Mouse (Mus musculus): ENCODE measurements at regions not wholly inside any gene's neighbourhood (a gene's known extent, or its start where the extent isn't known, plus 50 kb on each side); places are given as distances from the start of the nearest gene placed in this dataset.
A peak's percentile ranks its signal among the peaks of the same experiment; 100 is the strongest.

DNA sequence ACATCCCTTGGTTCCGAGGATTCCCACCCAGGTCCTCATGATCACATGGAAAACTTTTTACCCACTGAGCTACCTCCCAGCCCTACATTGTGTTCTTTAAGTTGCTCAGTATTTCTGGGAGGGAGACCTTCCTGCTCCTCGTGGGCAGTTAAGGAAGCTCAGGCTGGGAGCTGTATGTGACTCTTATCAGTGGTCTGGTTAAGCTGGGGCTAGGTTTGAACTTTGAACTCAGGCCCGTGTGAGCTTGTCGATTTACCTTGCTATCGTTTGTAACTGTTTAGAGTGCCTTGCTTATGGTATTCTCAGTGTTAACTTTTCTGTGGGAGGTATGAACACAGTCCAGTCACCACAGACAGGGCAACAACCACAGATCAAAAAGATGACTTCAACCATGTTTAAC, 68.4 kb upstream of the Tpm1 start:
- DNase-seq (ENCODE audit: inconsistent ontology term): no peak

DNA sequence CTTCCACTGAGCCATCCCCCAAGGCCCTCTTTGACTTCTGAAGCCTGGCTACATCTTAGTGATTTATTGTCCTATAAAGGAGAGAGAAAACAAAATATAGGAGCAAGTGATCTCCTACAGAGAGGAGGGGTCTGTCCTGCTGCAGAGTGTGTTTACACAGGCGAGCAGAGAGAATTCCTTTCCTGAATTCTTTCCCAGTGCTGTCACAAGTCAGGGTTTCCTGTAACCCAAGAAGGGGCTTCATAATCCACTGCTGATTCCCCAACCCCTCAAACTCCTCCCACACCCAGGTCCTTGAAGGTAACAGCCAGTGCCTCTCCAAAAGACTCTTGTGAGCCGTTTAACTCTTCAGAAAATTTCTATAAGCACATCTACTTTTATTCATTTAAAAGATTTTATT, 66.8 kb upstream of the Tpm1 start:
- DNase-seq (ENCODE audit: inconsistent ontology term): no peak

DNA sequence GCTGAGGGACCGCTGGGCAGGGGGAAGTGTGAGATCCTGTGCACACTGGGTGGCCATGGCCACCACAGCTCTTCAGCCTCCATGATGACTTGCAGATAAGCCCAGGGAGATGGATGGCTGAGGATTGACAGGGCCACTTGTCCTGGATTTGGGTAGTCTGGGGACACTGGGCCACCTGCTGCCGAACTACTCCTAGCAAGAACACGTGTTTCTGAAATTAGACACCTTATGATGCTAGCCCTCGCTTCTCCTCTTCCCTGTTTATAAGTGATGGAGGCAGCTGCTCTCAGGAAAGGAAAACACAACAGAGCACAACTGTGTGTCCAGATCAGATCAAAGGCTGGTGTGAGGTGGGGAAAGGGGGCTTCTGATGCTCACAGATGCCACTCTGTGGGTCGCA, 64.9 kb upstream of the Tpm1 start:
- no peak for DNase-seq (ENCODE audit: inconsistent ontology term)

DNA sequence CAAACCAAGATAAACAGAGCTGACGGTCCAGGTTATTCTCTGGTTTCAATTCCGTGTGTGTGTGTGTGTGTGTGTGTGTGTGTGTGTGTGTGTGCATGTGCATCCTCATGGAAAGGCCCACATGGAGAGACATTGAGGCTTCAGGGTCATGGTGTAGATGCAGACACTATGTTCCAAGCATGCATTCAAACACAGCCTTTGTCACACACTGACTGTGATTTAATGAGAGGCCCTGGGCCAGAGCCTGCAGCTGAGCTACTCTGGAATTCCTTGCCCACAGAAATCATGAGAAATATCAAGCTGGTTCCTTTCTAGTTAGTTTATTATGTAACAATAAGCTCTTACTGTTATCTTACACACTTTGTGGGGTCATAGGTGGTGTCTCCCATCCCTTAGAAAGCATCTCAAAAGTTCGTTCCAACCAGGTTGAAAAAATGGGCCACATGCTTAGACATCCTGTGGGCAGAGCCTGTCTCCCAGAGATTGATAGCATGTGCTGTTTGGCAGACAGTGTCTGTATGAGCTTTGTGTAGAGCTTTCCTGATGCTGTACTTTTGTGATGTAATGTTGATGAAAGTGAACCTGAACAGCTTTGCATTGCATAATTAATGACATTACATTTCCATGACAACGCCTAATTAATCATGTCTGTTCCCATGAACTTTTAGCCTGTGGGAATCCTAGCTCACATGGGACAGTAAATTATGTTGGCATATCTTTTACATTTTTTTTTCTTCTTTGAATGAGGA, 62.8 kb upstream of the Tpm1 start:
- peak; percentile 54 for DNase-seq (ENCODE audit: inconsistent ontology term)

DNA sequence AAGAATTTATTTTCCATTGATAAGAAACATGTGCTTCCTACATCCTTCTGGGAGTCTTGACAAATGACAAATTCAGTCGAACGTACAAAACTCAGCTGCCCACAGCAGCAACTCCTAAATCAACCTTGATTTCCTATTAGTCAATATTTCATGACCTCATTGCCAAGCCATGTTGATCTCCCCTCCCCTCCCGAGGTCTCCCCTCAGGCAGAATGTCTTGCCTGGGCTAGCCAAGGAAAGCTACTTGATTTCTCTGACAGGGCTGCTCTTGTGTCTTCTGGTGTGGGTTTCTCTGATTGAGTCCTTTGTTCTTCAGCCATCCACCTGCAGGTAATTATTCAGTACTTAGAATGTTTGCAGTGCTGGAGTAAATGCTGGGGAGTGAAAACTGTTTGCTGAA, 58.7 kb upstream of the Tpm1 start:
- DNase-seq (ENCODE audit: inconsistent ontology term): peak; percentile 74

DNA sequence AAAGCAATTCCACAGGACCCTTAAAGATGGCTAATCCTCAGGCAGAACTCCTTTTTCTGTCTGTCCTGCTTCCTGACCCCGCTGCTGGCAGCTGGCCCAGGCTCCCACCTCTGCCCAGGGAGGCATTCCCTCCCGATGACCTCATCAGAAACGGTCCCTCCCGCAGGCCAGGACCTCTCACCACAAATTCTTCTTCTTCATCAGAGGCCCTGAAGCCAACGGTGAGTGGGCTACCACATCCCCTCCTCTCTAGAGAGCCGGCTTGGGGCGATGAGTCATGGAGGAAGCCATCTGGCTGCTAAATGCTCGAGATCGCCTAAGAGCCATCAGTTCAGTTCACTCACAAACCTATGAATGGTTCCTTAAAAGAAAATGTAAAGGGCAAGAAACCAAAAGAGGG, 56.7 kb upstream of the Tpm1 start:
- DNase-seq (ENCODE audit: inconsistent ontology term): peak; percentile 99

DNA sequence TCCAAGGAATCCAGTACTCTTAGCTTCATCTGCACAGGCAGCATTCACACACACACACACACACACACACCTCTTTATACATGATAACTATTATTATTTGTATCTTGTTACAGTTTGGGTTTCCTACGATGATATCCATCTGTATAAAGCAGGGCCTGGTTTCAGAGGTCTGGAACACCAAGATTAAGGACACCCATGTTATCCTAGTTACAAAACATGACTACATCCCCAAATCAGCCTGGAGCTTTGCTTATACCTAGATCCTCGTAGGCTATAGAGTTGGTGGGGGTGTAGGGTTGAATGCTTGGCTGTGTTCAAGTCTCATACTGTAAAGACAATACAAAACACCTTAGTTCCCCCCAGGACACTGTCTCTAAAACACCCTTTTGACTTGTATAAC, 56.0 kb upstream of the Tpm1 start:
- peak; percentile 56 for DNase-seq (ENCODE audit: inconsistent ontology term)

DNA sequence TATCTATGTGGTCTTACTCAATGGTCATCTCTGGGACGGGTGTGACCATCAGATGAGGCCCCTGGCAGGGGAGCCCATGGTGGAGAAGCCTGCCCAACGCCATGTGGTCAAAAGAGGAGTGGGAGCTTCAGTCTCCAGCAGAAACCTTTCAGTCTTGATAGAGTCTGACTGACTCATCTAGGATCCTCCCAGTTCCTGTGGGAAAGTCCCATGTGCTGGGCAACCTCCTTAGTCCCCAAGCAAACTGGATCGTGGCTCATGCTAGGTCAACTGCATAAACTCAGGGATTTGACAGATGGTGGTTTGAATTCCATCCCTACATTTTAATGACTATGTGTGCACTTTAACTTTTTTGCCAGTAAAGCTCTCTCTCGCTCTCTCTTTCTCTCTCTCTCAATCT, 55.4 kb upstream of the Tpm1 start:
- DNase-seq (ENCODE audit: inconsistent ontology term): peak; percentile 78

DNA sequence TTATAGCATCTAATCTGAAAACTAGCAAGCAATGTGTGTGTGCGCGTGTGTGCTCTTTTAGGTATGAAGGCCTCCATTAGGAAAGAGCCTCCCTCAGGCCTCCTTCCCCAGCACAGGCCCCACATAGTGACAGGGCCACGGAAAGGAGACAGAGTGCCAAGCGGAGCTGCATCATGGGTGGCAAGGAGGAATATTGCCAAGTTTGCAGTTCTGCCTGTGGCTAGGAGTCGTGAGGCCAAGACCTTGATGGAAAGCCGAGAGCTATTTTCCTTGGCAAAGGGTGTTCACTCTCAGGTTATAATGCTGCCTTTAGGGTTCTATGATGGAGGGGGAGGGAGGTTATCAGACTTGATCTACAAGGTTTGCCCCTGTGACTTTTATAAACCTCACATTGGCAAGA, 53.4 kb upstream of the Tpm1 start:
- DNase-seq (ENCODE audit: inconsistent ontology term): no peak

DNA sequence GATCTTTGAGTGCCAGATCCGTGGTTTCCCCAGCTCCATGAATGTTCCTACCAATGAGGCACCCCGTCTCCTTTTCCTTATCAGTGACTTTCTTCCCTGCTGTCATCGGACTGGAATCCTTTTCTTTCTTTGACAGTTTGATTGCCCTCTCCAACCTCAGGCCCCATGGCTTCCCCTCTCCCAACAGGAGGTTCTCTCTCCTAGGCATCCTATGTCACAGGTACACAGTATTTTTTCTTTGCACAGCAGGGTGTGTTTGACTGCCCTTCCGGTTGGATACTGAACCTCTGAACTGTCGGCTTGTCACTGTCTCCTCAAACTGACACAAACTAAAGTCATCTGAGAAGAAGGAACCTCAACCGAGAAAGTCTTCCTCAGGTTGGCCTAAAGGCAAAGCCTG, 50.3 kb upstream of the Tpm1 start:
- DNase-seq (ENCODE audit: inconsistent ontology term): no peak
